Mouse (Mus musculus): ENCODE data around the gene Prok2. TPM values are rescaled to one million over a fixed set of nuclear protein-coding genes. Genes with fewer than 3 reads are reported as not detected.

Prok2 gene
- polyA plus RNA-seq, 1 experiment from 2014 or later = 0.12 TPM

DNA sequence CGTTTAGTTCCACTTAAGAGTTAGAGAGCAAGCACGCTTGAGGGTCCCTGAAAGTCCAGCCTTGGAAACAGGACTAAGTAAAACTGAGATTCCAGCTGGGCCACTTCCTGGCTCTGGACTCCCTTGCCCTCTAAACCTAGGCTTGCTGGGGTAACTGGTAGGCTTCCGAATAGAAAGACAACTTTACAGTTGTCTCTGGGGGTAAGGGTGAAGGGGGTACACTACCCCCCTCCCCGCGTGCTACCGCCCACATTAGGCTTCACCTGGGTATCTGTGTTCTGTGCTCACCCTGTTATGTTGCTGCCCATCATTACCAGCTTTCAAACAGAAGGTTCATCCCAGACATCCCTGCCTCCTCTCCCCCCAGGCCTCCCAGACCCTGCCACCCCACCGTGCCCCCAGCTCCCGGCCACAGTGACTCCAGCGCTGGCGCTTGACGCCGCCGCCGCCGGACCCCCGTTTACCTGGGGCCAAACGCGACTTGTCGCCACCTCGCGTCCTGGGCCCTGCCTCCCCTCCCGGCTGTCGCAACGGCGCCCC is 34.5 kb downstream of the Prok2 start:
- Histone ChIP-seq H3K9me3 (no peaks in the 10 kb centered on the region), H3K4me1 (replicated peaks) (peaks cover 41% of the 10 kb centered on the region), H3K9ac (peak overlapping the region; percentile 92), H3K4me2 (peak overlapping the region; percentile 89), H3K4me3 (peak overlapping the region; percentile 76), H3K36me3 (no peaks in the 10 kb centered on the region), H3K27me3 (peaks cover 59% of the 10 kb centered on the region), H3K27ac (peak overlapping the region; percentile 94)
- 8% methylated on average over 25 of the region's 25 CpGs for WGBS
- ATAC-seq (ENCODE audit: low FRiP score) = 0 out of 2 replicates have a peak, but pooled peaks have one; percentile 10

DNA sequence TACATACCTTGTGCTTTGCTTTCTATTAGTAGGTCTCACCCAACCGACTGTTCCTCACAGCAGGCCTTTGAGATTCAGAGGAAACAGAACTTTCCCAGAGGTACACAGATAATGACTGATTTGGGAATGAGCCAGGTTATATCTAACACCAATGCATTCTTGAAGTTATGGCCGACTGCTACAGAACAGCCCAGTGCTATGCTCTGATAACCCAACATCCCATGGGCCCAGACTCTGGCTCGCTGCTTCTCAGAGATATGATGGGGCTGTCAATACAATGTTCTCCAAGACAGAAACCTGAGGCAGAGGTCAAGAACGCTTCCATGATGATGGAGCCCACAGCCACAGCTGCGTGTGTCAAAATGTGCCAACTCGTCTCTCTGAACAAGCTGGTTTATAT is 37.7 kb downstream of the Prok2 start:
- no peak for ATAC-seq (ENCODE audit: low FRiP score)
- H3K4me3 ChIP-seq = no peak overlapping the region
- peaks cover 6% of the 10 kb centered on the region; the same call in 1 of the 2 replicates for H3K9me3 ChIP-seq
- H3K36me3 ChIP-seq = no peaks in the 10 kb centered on the region
- WGBS = 81% methylated on average over 6 of the region's 6 CpGs
- H3K9ac ChIP-seq = no peak overlapping the region
- H3K27ac ChIP-seq = no peak overlapping the region
- H3K4me2 ChIP-seq = no peak overlapping the region
- H3K27me3 ChIP-seq = peaks cover 33% of the 10 kb centered on the region
- H3K4me1 ChIP-seq (replicated peaks) = peaks cover 16% of the 10 kb centered on the region

DNA sequence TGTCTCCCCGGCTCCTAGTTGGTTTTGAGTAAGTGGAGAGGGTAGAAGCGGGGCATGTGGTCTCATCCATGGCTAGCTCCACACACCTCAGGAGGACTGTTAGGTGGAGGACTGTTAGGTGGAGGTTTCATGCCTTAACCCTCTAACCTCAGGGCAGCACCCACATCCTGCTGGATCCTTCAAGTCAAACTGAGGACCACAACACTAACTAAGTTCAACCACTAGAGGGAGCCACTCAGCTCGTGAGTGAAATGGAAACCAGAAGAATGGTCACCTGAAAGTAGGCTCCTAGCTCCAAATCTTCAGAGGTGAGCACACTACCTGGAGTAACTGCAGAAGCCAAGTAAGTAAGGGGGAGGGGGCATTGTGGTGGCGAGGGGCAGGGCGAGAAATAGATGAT is 41.3 kb downstream of the Prok2 start:
- H3K4me2 ChIP-seq = no peak overlapping the region
- no peak overlapping the region for H3K9ac ChIP-seq
- H3K27me3 ChIP-seq = peaks cover 6% of the 10 kb centered on the region
- H3K27ac ChIP-seq = no peak overlapping the region
- no peak for ATAC-seq (ENCODE audit: low FRiP score)
- WGBS = 46% methylated on average over 5 of the region's 5 CpGs
- H3K4me3 ChIP-seq = no peak overlapping the region
- H3K4me1 ChIP-seq (replicated peaks) = no peaks in the 10 kb centered on the region
- no peaks in the 10 kb centered on the region for H3K36me3 ChIP-seq
- peaks cover 6% of the 10 kb centered on the region; the same call in 1 of the 2 replicates for H3K9me3 ChIP-seq

DNA sequence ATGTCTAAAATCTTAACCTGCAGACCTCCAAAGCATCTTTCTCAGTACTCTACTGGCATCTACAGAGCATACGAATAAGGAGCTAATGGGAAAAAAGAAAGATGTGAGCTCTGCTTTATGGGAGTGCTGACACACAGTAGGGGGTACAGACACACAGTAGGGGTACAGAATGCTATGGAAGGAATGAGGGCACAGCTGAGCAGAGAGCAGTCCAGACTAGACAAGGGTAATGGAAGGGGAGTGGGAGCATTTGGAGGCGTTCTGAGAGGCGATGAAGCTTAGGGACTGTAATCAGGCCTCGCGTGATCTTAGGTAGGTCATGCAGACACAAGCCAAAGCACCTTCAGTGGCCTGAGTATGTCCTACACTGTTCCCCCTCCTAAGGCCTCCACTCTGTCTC is 42.2 kb downstream of the Prok2 start:
- no peak for ATAC-seq (ENCODE audit: low FRiP score)
- H3K36me3 ChIP-seq = no peaks in the 10 kb centered on the region
- peaks cover 6% of the 10 kb centered on the region; the same call in 1 of the 2 replicates for H3K9me3 ChIP-seq
- H3K9ac ChIP-seq = no peak overlapping the region
- H3K27ac ChIP-seq = no peak overlapping the region
- H3K4me1 ChIP-seq (replicated peaks) = no peaks in the 10 kb centered on the region
- WGBS = 89% methylated on average over 5 of the region's 5 CpGs
- no peak overlapping the region for H3K4me2 ChIP-seq
- H3K4me3 ChIP-seq = no peak overlapping the region
- H3K27me3 ChIP-seq = no peaks in the 10 kb centered on the region

DNA sequence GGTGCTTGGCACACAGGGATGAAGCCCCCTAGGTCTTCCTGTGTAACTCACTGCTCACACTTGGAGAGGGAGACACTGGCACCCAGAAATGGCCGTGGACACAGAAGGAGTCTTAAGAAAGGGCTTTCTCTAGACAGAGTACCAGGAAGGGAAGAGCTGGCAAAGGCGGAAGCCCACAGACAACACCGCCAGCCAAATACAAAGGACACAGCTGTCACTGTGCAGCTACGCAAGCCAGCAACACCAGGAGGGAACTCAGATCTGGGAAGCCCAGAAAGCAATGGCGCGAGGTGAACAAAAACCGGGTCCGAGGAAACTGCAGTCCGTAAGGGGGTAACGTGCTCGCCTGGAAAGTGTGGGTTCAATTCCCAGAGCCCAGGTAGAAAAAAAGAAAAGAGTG is 48.1 kb downstream of the Prok2 start:
- Histone ChIP-seq H3K4me3 (no peak overlapping the region), H3K4me2 (no peak overlapping the region), H3K9me3 (no peaks in the 10 kb centered on the region), H3K36me3 (no peaks in the 10 kb centered on the region), H3K27ac (no peak overlapping the region), H3K4me1 (replicated peaks) (peaks cover 5% of the 10 kb centered on the region), H3K27me3 (no peaks in the 10 kb centered on the region), H3K9ac (no peak overlapping the region)
- no peak for ATAC-seq (ENCODE audit: low FRiP score)
- WGBS = 58% methylated on average over 11 of the region's 11 CpGs

DNA sequence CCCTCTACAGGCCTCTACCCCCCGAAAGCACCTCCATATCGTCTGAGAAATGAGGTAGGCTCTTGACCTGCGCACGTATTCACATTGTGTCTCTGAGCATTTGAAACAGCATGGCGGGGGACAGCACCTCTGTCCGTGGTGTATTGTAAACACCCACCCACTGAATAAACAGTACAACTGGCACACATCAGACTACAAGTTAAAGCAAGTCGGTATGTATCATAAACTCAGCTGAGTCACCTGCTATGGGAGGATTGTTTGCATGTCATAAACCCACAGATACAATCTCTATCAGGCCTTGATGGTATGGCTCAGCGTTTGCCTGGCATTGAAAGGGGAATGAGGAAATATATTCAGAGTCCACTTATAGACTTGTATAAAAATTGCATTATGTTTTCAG is 48.9 kb downstream of the Prok2 start:
- no peak for ATAC-seq (ENCODE audit: low FRiP score)
- Histone ChIP-seq H3K27ac (no peak overlapping the region), H3K4me2 (no peak overlapping the region), H3K4me1 (replicated peaks) (peaks cover 5% of the 10 kb centered on the region), H3K9ac (no peak overlapping the region), H3K9me3 (no peaks in the 10 kb centered on the region), H3K4me3 (no peak overlapping the region), H3K36me3 (no peaks in the 10 kb centered on the region), H3K27me3 (no peaks in the 10 kb centered on the region)
- WGBS = 90% methylated on average over 8 of the region's 8 CpGs

DNA sequence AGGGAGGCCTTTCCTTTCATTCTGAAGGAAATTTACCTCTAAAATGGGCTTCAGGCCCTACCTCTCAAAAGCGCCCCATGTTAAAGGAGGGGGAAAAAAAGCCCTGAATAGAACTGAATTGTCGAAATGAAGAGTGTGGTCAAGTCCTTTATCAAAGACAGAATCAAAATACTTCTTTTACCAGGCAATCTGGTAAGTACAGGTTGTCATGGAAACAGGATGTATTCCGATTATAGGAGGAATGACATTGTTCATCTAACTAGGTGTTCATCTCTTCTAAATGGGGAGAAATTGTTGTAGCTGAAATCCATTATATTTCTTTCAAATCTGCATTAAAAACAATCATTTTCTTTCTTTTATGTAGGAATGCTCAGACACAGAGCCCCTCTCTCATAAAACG is 51.7 kb downstream of the Prok2 start:
- Histone ChIP-seq H3K4me2 (no peak overlapping the region), H3K36me3 (no peaks in the 10 kb centered on the region), H3K4me1 (replicated peaks) (peaks cover 22% of the 10 kb centered on the region), H3K4me3 (no peak overlapping the region), H3K9me3 (no peaks in the 10 kb centered on the region), H3K27me3 (peaks cover 8% of the 10 kb centered on the region), H3K9ac (no peak overlapping the region), H3K27ac (no peak overlapping the region)
- no peak for ATAC-seq (ENCODE audit: low FRiP score)
- 77% methylated on average over 4 of the region's 4 CpGs for WGBS

DNA sequence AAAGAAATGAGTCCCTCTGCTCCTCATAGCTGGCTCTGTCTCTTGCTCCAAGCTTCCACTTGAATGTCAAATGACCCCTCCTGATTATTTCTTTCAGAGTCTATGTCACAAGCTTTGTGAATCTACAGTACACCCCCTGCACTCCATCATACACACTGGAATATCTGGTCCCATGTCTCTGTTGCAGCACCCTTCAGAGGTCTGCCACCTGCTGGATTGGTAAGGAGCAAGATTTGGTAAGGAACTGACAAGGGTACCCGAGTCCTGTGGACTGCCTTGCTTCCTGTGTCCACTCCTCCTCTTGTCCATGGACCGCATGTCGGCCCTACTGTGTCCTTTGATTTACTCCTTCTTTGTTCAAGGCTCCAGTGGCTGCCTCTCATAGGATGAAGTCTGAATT is 54.4 kb downstream of the Prok2 start:
- Histone ChIP-seq H3K4me1 (replicated peaks) (peaks cover 42% of the 10 kb centered on the region), H3K9ac (no peak overlapping the region), H3K27me3 (peaks cover 14% of the 10 kb centered on the region), H3K9me3 (no peaks in the 10 kb centered on the region), H3K27ac (no peak overlapping the region), H3K4me2 (no peak overlapping the region), H3K36me3 (no peaks in the 10 kb centered on the region), H3K4me3 (no peak overlapping the region)
- no peak for ATAC-seq (ENCODE audit: low FRiP score)
- 68% methylated on average over 3 of the region's 3 CpGs for WGBS

DNA sequence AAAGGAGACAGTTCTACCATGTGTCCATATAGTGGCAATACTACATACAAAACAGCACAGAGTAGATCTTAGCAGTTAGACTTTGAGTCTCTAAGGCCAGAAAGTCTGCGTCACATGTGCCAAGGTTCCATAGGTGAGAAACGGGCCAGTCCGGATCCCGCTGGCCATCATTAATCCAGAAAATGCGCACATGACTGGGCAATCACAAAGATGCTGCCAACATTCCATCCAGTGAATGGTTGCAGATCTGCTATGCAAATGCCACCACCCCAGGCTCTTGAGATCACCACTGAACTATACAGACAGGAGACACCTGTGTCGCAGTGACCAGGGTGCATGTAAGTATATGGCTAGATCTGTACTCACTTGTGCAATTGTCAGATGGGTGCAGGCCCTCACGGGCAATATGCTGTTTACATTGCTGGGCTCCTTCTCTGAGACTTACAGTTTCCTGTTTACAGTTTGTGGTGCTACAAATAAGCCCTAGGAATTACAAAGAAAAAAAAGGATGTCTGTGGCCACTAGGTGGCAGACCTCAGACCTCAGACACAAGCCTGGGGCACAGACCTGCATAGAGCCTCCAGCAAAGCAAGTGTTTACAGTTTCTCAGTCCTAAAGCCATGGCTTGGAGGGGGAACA is 55.6 kb downstream of the Prok2 start:
- Histone ChIP-seq H3K9ac (no peak overlapping the region), H3K27me3 (peaks cover 14% of the 10 kb centered on the region), H3K4me2 (no peak overlapping the region), H3K4me1 (replicated peaks) (peaks cover 48% of the 10 kb centered on the region), H3K36me3 (no peaks in the 10 kb centered on the region), H3K27ac (peak overlapping the region; percentile 77), H3K4me3 (no peak overlapping the region), H3K9me3 (no peaks in the 10 kb centered on the region)
- ATAC-seq (ENCODE audit: low FRiP score) = peak; percentile 12; the same call in 1 of the 2 replicates
- 56% methylated on average over 7 of the region's 7 CpGs for WGBS

DNA sequence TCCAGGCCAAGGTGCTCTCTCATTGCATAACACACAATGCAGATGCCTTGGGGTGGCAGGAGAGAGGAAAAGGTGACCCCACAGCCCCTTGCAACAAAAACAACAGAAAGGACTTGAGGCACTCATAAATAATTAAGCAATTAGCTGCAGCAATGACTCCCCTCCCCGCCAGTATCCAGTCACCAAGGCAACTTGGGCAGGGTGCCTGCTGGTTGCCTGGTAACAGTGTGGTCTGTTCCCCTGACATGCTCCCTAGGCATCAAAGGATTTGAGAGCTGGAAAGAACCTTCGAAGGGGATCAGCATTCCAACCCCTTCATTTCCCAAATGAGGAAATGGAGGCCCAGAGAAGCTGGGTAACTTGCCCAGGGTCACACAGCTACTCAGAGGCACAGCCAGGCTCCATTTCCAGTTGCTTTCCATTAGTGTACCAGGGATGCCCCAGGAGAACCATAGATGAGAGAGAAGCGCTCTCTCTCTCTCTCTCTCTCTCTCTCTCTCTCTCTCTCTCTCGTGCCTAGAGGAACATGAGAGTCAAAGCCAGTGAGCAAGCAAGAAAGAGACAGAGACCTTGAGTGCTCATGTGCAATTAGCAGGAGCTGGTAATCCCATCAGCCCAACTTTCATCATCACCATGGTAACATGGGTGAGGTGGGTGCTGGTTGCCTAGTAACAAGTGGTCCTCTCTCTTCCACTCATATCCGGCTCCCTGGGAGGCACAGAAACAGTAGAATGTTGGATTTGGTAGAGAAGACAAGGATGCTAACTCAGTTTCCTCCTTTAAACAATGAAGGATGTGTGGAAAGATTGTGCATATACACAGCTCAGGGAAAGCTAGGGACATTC is 56.5 kb downstream of the Prok2 start:
- H3K27me3 ChIP-seq = peaks cover 21% of the 10 kb centered on the region
- H3K4me2 ChIP-seq = peak overlapping the region; percentile 40
- H3K36me3 ChIP-seq = no peaks in the 10 kb centered on the region
- 18% methylated on average over 5 of the region's 5 CpGs for WGBS
- peak overlapping the region; percentile 77 for H3K27ac ChIP-seq
- H3K4me3 ChIP-seq = no peak overlapping the region
- peaks cover 54% of the 10 kb centered on the region for H3K4me1 ChIP-seq (replicated peaks)
- H3K9ac ChIP-seq = peak overlapping the region; percentile 35; the same call in 1 of the 2 replicates
- H3K9me3 ChIP-seq = no peaks in the 10 kb centered on the region
- ATAC-seq (ENCODE audit: low FRiP score) = peak; percentile 80

DNA sequence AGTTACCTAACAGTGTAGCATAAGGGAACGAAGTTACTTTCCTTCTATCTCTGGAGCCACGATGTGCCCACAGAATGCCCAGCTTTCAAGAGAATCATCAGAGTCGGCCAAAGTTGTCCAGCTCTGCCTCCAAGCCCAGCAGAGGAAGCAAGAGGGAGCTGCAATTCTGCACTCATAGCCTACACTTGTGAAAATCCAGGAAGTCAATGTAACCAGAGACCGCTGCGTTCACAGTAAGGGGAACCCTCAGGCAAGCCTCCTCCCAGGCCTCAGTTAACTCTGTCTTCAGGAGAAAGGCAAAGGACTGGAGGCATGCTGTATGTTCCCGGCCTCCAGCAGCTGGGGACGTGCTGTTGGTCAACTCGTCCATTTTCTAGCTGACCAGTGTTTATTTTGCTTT is 58.9 kb downstream of the Prok2 start:
- peaks cover 62% of the 10 kb centered on the region for H3K4me1 ChIP-seq (replicated peaks)
- peak overlapping the region; percentile 73 for H3K4me3 ChIP-seq
- ATAC-seq (ENCODE audit: low FRiP score) = no peak
- peak overlapping the region; percentile 92 for H3K4me2 ChIP-seq
- peaks cover 41% of the 10 kb centered on the region for H3K27me3 ChIP-seq
- peak overlapping the region; percentile 78 for H3K27ac ChIP-seq
- H3K36me3 ChIP-seq = no peaks in the 10 kb centered on the region
- peak overlapping the region; percentile 88; the same call in 1 of the 2 replicates for H3K9ac ChIP-seq
- 51% methylated on average over 8 of the region's 8 CpGs for WGBS
- no peaks in the 10 kb centered on the region for H3K9me3 ChIP-seq

DNA sequence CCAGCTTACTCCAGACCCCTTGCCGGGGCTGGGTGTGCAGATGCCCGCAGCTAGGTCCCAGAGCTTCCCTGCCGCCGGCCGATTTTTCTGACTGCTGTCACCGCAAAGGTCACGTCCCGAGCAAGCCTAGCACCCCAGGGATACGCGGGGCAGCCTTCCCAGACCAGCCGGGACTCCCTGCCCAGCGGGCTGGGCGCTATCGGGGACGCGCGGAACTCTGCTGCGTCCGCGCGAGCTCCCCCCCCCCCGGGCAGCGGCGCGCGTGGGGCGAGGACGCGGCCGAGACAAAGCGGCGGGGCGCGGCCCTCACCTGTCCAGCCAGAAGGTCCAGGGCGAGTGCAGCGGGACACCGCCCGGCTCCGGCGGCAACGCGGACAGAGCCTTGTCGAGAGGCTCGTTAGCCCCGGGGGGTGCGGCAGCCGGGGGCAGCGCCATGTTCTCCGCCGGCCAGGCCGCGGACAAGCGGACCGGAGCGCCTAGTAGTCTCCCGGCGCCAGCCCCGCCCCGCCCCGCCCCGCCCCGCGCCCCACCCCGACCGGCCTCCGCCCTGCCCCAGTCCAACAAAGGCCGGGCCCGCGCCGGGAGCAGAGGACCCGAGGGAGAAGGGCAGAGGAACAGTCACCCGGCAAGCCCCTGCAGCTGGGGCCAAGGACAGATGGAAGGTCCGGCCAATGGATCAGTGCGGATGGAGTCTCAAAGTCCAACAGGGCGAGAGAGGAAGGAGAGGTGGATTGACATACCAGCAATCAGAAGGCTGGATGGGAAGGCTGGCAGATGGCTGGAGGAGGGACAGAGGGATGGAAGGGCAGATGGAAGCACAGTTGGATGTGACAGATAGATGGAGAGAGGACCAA is 59.6 kb downstream of the Prok2 start, which contains the start of the genes Eif4e3 and Gm20696:
Eif4e3 (minus strand) TSS at position 454 of the 854 bp plus-strand sequence.
Gm20696 (minus strand) TSS at position 480 of the 854 bp plus-strand sequence.
- peak within 1 kb of the TSS; percentile 78 for H3K27ac ChIP-seq
- peak within 1 kb of the TSS; percentile 92 for H3K4me2 ChIP-seq
- H3K9ac ChIP-seq = peak within 1 kb of the TSS; percentile 88
- ATAC-seq (ENCODE audit: low FRiP score) = peak; percentile 33; the same call in 1 of the 2 replicates
- H3K4me1 ChIP-seq (replicated peaks) = peaks cover 62% of the 10 kb centered on the region
- H3K9me3 ChIP-seq = no peaks in the 10 kb centered on the region
- H3K36me3 ChIP-seq = no peaks in the 10 kb centered on the region
- 1% methylated on average over 59 of the region's 75 CpGs for WGBS
- H3K4me3 ChIP-seq = peak within 1 kb of the TSS; percentile 73
- peaks cover 37% of the 10 kb centered on the region for H3K27me3 ChIP-seq
